Mouse (Mus musculus) G1E (cell line): ENCODE results near the gene Myadml2. TPM values are rescaled to one million over a fixed set of nuclear protein-coding genes. Genes with fewer than 3 reads are reported as not detected.

Source experiments
- ATAC-seq: 2 replicates; pipeline ENCODE4 v1.8.0; 2016; ENCODE audit warnings: mild to moderate bottlenecking; ENCODE audit not compliant: insufficient number of reproducible peaks, poor library complexity, low FRiP score, severe bottlenecking; ENCODE audit errors: extremely low read depth
- DNase-seq: peaks from one replicate; pipeline ENCODE4 v3.0.0; 2012; ENCODE audit warnings: low spot score
- H3K27me3 ChIP-seq: 2 replicates; pipeline ENCODE4 v1.6.1; 2012; ENCODE audit warnings: mild to moderate bottlenecking, low read length, inconsistent platforms; ENCODE audit not compliant: insufficient read depth
- H3K36me3 ChIP-seq: replicated peaks from 2 replicates; pipeline ENCODE3; 2012; ENCODE audit warnings: mild to moderate bottlenecking, inconsistent platforms
- H3K4me1 ChIP-seq: 2 replicates; pipeline ENCODE4 v1.6.1; 2012; ENCODE audit warnings: low read depth, low read length, inconsistent platforms, mixed read lengths; ENCODE audit not compliant: insufficient read depth
- H3K4me3 ChIP-seq: 2 replicates; pipeline ENCODE4 v1.5.1; 2012; ENCODE audit warnings: low read depth, mild to moderate bottlenecking, inconsistent platforms, low read length, moderate library complexity, mixed read lengths
- H3K9me3 ChIP-seq: replicated peaks from 2 replicates; pipeline ENCODE4 v1.6.1; 2012; ENCODE audit warnings: inconsistent platforms
- CTCF ChIP-seq: IDR thresholded peaks from 2 replicates; pipeline ENCODE4 v1.5.1; 2012; ENCODE audit warnings: low read depth, low read length, inconsistent platforms, mixed read lengths
- GATA1 ChIP-seq: IDR thresholded peaks from 2 replicates; pipeline ENCODE4 v1.6.1; 2012; ENCODE audit warnings: borderline replicate concordance, low read length, inconsistent platforms, mixed read lengths
- GATA2 ChIP-seq: IDR thresholded peaks from 2 replicates; pipeline ENCODE4 v1.6.1; 2012; ENCODE audit warnings: low read depth, low read length, inconsistent platforms, borderline replicate concordance
- POLR2AphosphoS5 ChIP-seq: IDR thresholded peaks from 2 replicates; pipeline ENCODE4 v1.6.1; 2012; ENCODE audit warnings: low read depth, low read length, inconsistent platforms; ENCODE audit not compliant: insufficient replicate concordance
- TAL1 ChIP-seq: conservative IDR thresholded peaks from 2 replicates; pipeline ENCODE4 v1.6.1; 2012; ENCODE audit warnings: low read depth, low read length, inconsistent platforms, mixed read lengths
- polyA plus RNA-seq: library from polyadenylated mRNA; stranded (reverse); fragments of >175 nt; gene quantifications from 2 replicates; pipeline ENCODE4 v1.2.3, GENCODE M21; 2012
- total RNA-seq, 2 experiments: library from RNA; stranded (forward) in 1 of 2; stranded (reverse) in 1 of 2; fragments of 200-1000 nt in 1 of 2; fragments of >200 nt in 1 of 2; fragmentation: Nextera tagmentation in 1 of 2; gene quantifications; 2 replicates each; pipeline ENCODE4 v1.2.3; 2014 to 2017

Gene Myadml2
- total and polyA plus RNA-seq, 3 experiments, result not detected

DNA sequence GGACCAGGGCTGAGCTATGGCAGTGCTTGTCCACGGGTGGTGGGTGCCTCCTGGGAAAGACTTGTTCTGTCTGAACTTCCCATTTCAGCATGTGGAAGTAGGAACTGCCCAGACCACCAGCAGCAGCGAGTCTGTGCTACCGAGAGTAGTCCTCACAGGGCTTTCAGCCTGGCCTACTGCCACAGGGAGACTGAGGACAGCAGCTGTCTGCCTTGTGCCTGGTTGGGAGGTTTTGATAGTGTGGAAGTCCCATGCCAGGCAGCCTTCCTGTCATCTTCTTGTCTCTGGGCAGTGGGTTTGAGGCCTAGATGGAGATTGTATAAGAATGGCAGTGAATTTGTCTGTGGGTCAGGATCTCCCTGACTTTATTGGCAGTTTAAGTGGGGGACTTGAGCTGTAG, 41.4 kb upstream of the Myadml2 start:
- ATAC-seq (no peak), DNase-seq (no peak)
- Histone ChIP-seq H3K9me3 (no peaks in the 10 kb centered on the region), H3K4me1 (no peaks in the 10 kb centered on the region), H3K36me3 (peaks cover 95% of the 10 kb centered on the region), H3K4me3 (no peak overlapping the region), H3K27me3 (no peaks in the 10 kb centered on the region)
- TF ChIP-seq GATA2 (no peak), TAL1 (no peak), CTCF (no peak), POLR2AphosphoS5 (no peak), GATA1 (no peak)

DNA sequence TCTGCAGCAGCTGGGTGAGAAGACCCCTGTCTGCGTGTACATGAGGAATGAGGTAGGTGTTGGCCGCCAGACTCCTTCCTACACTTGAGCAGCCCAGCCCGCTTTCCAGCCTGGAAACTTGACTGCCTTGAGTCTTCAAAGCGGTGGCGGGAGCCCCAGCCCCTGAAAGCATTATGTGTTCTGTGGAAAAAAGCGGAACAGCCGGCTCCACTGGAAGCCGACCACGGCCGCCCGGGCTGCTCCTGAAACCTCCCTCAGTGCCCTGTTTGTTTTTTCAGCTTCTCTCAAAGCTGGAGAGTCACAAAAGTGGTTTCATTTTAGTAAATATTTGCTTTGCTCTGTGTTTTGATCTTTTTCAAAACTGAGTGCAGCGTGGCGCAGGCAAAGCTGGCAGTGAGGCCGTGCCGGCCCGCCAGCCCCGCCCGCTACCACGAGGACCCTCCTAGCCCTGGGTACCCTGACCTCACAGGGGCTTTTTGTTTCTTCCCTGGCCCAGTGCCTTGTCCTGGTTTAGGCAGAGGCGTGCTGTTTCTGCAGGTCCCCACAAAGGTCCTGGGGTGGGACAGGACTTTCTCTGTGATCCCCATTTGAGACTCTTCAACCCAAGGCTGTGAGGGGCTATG, 38.8 kb upstream of the Myadml2 start:
- no peaks in the 10 kb centered on the region for H3K27me3 ChIP-seq
- H3K9me3 ChIP-seq, result no peaks in the 10 kb centered on the region
- H3K4me1 ChIP-seq, result no peaks in the 10 kb centered on the region
- ATAC-seq (no peak), DNase-seq (no peak)
- peaks cover 93% of the 10 kb centered on the region for H3K36me3 ChIP-seq
- no peak for TF ChIP-seq TAL1
- H3K4me3 ChIP-seq, result no peak overlapping the region

DNA sequence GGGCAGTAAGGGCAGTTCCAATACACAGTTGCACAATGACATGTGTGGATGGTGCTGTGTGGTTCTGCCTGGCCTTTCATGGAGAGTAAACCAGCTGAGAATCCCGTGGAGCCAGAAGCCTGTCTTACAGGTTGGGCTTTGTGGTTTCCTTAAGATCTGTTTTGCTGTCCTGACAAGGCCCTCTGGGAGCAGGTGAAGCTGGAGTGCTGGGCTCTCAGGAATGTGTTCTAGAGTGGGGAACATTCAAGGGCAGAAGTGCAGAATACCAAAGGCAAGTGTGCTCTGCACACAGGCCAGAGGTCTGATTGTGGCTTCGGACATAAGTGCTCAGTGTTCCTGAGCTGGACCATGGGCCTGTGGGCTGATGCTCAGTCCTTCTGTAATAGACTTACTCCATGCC, 36.7 kb upstream of the Myadml2 start:
- H3K4me3 ChIP-seq, result no peak overlapping the region
- DNase-seq (no peak), ATAC-seq (no peak)
- H3K4me1 ChIP-seq, result peaks cover 2% of the 10 kb centered on the region; the same call in 1 of the 2 replicates
- H3K27me3 ChIP-seq, result no peaks in the 10 kb centered on the region
- TF ChIP-seq POLR2AphosphoS5 (no peak), TAL1 (no peak), GATA2 (no peak), CTCF (no peak), GATA1 (no peak)
- no peaks in the 10 kb centered on the region for H3K9me3 ChIP-seq
- peaks cover 95% of the 10 kb centered on the region for H3K36me3 ChIP-seq

DNA sequence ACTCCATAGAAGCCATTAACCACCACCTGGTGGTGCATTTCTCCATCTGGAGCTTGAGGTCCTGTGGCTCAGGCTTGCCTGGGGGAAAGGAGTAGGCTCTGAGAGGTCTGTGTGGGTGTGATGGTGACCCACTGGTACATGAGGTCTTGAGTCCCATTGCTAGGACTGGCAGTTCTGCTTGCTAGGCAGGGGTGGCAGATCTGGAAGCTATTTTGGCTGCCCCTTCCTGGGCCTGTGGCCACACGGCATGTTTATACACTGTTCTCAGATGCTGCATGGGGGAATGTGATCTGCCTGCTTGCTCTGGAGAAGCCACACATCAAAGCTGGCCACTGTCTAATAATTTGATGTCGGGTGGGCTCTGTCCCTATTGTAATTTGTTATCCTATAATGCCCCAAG, 36.1 kb upstream of the Myadml2 start:
- no peak for DNase-seq
- no peak for ATAC-seq
- Histone ChIP-seq H3K4me1 (peaks cover 3% of the 10 kb centered on the region; the same call in 1 of the 2 replicates), H3K27me3 (no peaks in the 10 kb centered on the region), H3K9me3 (no peaks in the 10 kb centered on the region), H3K4me3 (no peak overlapping the region), H3K36me3 (peaks cover 95% of the 10 kb centered on the region)
- TF ChIP-seq GATA2 (no peak), GATA1 (no peak), POLR2AphosphoS5 (no peak)

DNA sequence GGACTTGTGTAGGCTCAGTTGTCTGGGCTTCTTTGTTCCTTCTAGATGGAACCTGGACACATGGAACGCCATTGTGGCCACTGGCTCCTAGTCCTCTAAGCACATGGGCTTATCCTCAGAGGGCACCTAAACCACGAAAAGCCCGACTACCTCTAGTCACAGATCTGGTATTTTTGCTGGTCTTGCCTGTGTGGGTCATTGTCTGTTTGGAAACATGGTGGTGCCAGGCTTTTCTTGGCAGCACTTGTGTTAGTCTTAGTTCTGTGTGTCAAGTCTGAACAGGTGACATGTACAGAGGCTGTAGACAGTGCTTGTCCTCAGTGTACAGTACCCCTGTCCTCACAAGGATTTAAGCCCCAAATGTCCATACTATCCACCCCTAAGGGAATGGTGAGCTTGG, 35.6 kb upstream of the Myadml2 start:
- H3K9me3 ChIP-seq, result no peaks in the 10 kb centered on the region
- DNase-seq (no peak), ATAC-seq (no peak)
- no peak for TF ChIP-seq GATA1
- TF ChIP-seq POLR2AphosphoS5, result no peak
- TF ChIP-seq TAL1, result no peak
- no peak for TF ChIP-seq GATA2
- no peak for TF ChIP-seq CTCF
- peaks cover 95% of the 10 kb centered on the region for H3K36me3 ChIP-seq
- H3K4me1 ChIP-seq, result peaks cover 3% of the 10 kb centered on the region; the same call in 1 of the 2 replicates
- H3K27me3 ChIP-seq, result no peaks in the 10 kb centered on the region
- H3K4me3 ChIP-seq, result no peak overlapping the region

DNA sequence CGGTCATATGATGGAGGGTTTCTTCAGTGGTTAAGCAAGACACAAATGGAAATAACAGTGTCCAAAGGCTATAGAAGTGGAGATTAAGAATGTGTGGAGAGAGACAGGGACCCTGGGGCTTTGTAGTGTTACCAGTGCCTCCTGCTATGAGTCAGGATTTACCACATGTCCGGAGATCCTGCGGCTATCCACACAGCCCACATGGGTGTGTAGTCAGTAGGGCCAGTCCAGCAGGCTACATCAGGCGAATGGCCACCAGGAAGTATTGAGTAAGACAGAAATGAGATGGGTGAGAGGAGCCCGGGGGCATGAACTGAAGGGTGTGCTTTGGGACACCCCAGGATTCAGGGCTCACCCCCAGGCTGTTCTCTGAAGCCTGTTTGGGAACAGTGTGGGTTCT, 34.7 kb upstream of the Myadml2 start:
- Histone ChIP-seq H3K36me3 (peaks cover 95% of the 10 kb centered on the region), H3K4me1 (peaks cover 3% of the 10 kb centered on the region; the same call in 1 of the 2 replicates)

DNA sequence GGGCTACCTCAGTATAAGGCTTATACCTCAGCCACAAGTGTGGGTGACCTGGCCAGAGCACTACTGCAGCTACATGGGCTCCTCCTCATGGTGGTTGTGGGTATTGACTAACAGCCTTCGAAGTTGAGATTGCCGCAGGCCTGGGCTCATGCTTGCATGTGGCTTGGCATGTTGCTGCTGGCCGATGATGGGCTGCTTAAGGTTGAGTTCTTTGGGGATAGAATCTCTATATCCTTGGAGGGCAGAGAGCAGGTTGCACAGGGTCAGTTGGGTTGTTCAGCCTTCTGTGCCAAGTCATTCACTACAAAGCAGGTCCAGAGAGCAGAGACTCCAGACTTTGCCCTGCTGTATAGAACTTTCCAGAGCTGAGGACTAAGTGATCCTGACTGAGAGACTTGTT, 32.0 kb upstream of the Myadml2 start:
- TF ChIP-seq GATA2 (no peak), TAL1 (no peak), POLR2AphosphoS5 (no peak), GATA1 (no peak), CTCF (no peak; the same call in 1 of the 2 replicates)
- DNase-seq, result peak; percentile 19
- no peak for ATAC-seq
- no peak overlapping the region for H3K4me3 ChIP-seq
- no peaks in the 10 kb centered on the region for H3K9me3 ChIP-seq
- peaks cover 13% of the 10 kb centered on the region; the same call in 1 of the 2 replicates for H3K4me1 ChIP-seq
- no peaks in the 10 kb centered on the region for H3K27me3 ChIP-seq
- peaks cover 93% of the 10 kb centered on the region for H3K36me3 ChIP-seq

More for the DNA sequence above, 34.7 kb upstream of the Myadml2 start:
- ATAC-seq, result no peak
- no peaks in the 10 kb centered on the region for H3K27me3 ChIP-seq
- DNase-seq, result no peak
- TF ChIP-seq GATA1, result no peak
- TF ChIP-seq CTCF, result no peak
- TF ChIP-seq POLR2AphosphoS5, result no peak
- TF ChIP-seq GATA2, result no peak
- TF ChIP-seq TAL1, result no peak
- no peaks in the 10 kb centered on the region for H3K9me3 ChIP-seq
- H3K4me3 ChIP-seq, result no peak overlapping the region
